Mouse (Mus musculus) stomach, postnatal 0 days (tissue): ENCODE measurements at regions not wholly inside any gene's neighbourhood (a gene's known extent, or its start where the extent isn't known, plus 50 kb on each side); places are given as distances from the start of the nearest gene placed in this dataset.

Experiments
- ATAC-seq: fragments of 200-750 bp; cut with Nextera tagmentation; 2 replicates; pipeline ENCODE4 v1.8.0; 2017; ENCODE audit not compliant: low FRiP score, low TSS enrichment
- DNase-seq: peaks from one replicate; pipeline ENCODE4 v3.0.0-alpha.2; 2016; ENCODE audit warnings: low spot score
- H3K27ac ChIP-seq: fragments of 300-500 bp; sonication (generic); replicated peaks from 2 replicates; pipeline ENCODE4 v1.5.1; 2014; ENCODE audit warnings: mild to moderate bottlenecking, control low read depth
- H3K27me3 ChIP-seq: fragments of 300-500 bp; sonication (generic); 2 replicates; pipeline ENCODE4 v1.6.1; 2014; ENCODE audit warnings: low read length; ENCODE audit not compliant: control insufficient read depth, insufficient read depth
- H3K36me3 ChIP-seq: fragments of 300-500 bp; sonication (generic); 2 replicates; pipeline ENCODE4 v1.6.1; 2014; ENCODE audit warnings: low read length, mixed read lengths; ENCODE audit not compliant: control insufficient read depth, insufficient read depth
- H3K4me1 ChIP-seq: fragments of 300-500 bp; sonication (generic); replicated peaks from 2 replicates; pipeline ENCODE4 v1.6.1; 2014; ENCODE audit warnings: antibody characterized with exemption; ENCODE audit not compliant: control insufficient read depth, insufficient read depth
- H3K4me2 ChIP-seq: fragments of 300-500 bp; sonication (generic); replicated peaks from 2 replicates; pipeline ENCODE4 v1.6.1; 2014; ENCODE audit warnings: low read depth, mild to moderate bottlenecking, control low read depth, moderate library complexity
- H3K4me3 ChIP-seq: fragments of 300-500 bp; sonication (generic); 2 replicates; pipeline ENCODE4 v1.5.1; 2014; ENCODE audit warnings: low read depth, low read length, control low read depth
- H3K9ac ChIP-seq: fragments of 300-500 bp; sonication (generic); 2 replicates; pipeline ENCODE4 v1.6.1; 2014; ENCODE audit warnings: mild to moderate bottlenecking, low read length, control low read depth, mixed read lengths
- H3K9me3 ChIP-seq: fragments of 300-500 bp; sonication (generic); 2 replicates; pipeline ENCODE4 v1.6.1; 2016; ENCODE audit warnings: low read length; ENCODE audit not compliant: control insufficient read depth
- CTCF ChIP-seq: IDR thresholded peaks from 2 replicates; pipeline ENCODE4 v1.5.1; 2016; ENCODE audit warnings: antibody characterized with exemption, low read depth, mild to moderate bottlenecking, moderate library complexity
- EP300 ChIP-seq: optimal IDR thresholded peaks from 2 replicates; pipeline ENCODE3; 2016; ENCODE audit warnings: antibody characterized with exemption
- WGBS: fragments of 180-500 bp; shearing (Covaris S2); extraction: QIAGEN DNeasy Blood & Tissue Kit; methylation state at CpG from one replicate; pipeline ENCODE4 v1.1.7; 2014; 5-methylcytosine and 5-hydroxymethylcytosine counted together

DNA sequence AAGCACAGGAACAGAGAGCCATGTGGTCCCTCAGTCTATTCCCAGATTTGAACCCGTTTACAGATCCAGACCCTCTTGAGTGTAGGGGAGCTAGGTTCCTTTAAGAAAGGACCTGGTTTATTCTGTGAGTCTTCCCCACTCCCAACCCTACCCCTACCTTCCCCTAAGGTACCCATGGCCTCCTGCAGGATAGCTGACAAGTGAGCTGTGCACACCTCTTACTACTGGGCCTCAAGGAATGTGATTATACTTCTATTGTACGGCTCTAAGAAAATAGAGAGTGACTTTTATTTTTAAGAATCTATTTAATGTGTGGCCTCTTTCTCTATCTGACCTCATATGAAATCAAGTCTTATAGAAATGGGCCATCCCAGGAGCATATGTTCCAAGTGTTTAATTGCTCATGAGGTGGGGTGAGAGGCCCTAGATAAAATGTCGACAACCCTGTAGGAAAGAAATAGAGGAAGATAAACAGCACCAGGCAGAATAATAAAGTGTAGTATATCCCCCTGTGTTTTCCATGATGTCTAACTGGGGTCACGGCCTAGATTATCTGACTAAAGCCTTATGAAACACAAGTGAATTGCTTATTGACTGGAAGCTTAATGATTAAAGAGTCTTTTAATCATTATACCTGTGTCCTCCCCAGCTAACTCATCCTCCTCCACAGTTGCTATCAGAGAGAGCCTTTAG is 145.7 kb upstream of the Cdh5 start:
- Histone ChIP-seq H3K36me3 (no peaks in the 10 kb centered on the region), H3K9me3 (no peaks in the 10 kb centered on the region), H3K4me1 (no peaks in the 10 kb centered on the region), H3K4me2 (no peak overlapping the region), H3K9ac (no peak overlapping the region), H3K4me3 (no peak overlapping the region), H3K27me3 (no peaks in the 10 kb centered on the region), H3K27ac (no peak overlapping the region)
- no peak for ATAC-seq
- WGBS, result 68% methylated on average over 4 of the region's 4 CpGs
- no peak for TF ChIP-seq CTCF
- no peak for TF ChIP-seq EP300
- no peak for DNase-seq

DNA sequence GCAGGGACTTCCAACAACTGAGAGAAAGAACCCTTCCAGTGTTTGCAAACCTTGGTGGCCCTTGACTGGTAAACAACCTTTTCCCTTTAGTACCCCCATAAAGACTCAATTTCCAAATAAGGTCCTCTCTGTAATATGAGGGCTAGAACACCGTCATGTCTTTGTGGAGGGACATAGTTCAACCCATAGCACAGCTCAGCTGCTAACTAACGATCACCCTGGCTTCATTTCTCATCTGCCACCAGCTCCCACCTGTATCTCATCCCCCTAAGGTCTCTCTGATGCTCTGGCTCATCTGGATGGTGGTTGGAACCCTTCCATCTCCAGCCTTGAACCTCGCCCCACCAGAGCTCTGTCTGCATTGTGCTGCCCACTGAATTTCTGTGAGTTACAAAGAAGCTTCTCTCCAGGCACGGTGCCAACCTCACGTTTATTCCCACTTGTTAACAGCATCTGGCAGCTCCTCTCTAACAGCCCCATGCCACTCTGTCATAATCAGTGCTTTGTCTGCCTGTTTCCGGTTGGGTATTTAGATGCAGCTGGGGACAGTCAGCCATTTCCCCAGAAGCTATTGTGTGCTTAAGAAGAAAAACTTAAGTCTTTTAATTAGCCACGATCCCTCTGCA is 137.0 kb upstream of the Cdh5 start:
- 53% methylated on average over 7 of the region's 7 CpGs for WGBS
- DNase-seq (no peak), ATAC-seq (no peak)
- H3K27ac ChIP-seq, result no peak overlapping the region
- H3K4me3 ChIP-seq, result no peak overlapping the region
- TF ChIP-seq CTCF (no peak), EP300 (no peak)
- H3K36me3 ChIP-seq, result no peaks in the 10 kb centered on the region
- H3K27me3 ChIP-seq, result no peaks in the 10 kb centered on the region
- H3K4me1 ChIP-seq, result no peaks in the 10 kb centered on the region
- H3K9ac ChIP-seq, result no peak overlapping the region
- H3K9me3 ChIP-seq, result no peaks in the 10 kb centered on the region
- no peak overlapping the region for H3K4me2 ChIP-seq

DNA sequence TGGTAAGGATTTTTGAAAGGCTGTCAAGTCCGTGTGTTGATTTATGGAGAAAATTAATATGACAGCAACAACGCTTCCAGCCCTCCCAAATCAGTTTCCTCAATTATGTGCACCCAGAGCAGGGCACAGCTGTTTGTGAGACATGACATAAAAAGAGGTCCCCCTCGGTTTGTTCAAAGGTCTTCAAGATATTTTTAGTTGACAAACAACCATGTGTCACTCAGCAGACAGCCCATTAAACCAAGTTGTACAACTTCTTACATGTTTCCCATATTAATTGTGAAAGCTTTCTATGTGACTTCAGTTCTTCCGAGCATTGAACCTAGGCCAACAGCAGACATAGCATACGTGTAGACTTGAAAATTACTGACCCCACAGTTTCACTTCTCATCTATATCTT is 131.5 kb upstream of the Cdh5 start:
- no peak for DNase-seq
- no peaks in the 10 kb centered on the region for H3K9me3 ChIP-seq
- H3K4me3 ChIP-seq, result no peak overlapping the region
- 84% methylated on average over 5 of the region's 5 CpGs for WGBS
- H3K4me1 ChIP-seq, result no peaks in the 10 kb centered on the region
- H3K36me3 ChIP-seq, result no peaks in the 10 kb centered on the region
- H3K27ac ChIP-seq, result no peak overlapping the region
- no peaks in the 10 kb centered on the region for H3K27me3 ChIP-seq
- ATAC-seq, result no peak
- TF ChIP-seq EP300 (no peak), CTCF (no peak)
- no peak overlapping the region for H3K9ac ChIP-seq
- no peak overlapping the region for H3K4me2 ChIP-seq

DNA sequence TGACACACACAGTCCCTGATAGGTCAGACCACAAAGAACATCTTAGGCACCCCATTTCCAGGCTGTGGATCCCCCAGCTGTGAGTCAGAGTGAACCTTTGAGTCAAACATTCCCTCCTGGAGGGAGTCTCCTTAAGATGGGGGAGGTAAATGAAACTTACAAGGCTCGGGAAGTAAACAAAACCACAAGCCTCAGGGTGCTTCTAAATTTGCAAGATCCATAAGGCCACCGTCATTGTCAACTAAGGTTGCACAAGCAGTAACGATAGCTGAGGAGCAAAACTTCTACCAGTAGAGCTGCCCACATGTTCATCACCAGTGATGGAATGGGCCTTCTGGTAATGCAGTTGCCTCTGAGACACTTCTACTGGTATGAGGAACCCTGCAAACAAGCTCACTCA is 130.9 kb upstream of the Cdh5 start:
- TF ChIP-seq EP300, result no peak
- no peak for TF ChIP-seq CTCF
- DNase-seq (no peak), ATAC-seq (no peak)
- WGBS, result 77% methylated on average over 3 of the region's 3 CpGs
- H3K9ac ChIP-seq, result no peak overlapping the region
- no peaks in the 10 kb centered on the region for H3K27me3 ChIP-seq
- no peaks in the 10 kb centered on the region for H3K9me3 ChIP-seq
- no peak overlapping the region for H3K4me3 ChIP-seq
- H3K36me3 ChIP-seq, result no peaks in the 10 kb centered on the region
- no peak overlapping the region for H3K27ac ChIP-seq
- H3K4me1 ChIP-seq, result no peaks in the 10 kb centered on the region
- no peak overlapping the region for H3K4me2 ChIP-seq

DNA sequence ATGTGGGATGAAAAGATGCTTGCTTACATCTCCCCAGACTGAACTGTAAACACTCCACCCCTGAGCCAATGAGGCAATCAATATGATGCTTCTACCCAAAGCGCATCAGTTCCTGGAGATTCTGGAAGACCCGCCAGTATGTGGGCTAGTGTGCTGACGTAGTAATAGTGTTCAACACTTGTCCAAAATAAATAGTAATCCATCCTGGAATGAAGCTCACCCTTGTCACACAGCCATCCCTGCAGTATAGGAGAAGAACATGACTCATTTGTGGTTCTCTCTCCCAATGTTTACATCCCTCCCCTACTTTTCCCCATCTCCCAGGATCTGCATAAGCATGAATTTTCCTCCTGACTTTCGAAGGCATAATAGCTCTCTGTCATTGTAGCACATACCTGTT is 130.5 kb upstream of the Cdh5 start:
- TF ChIP-seq CTCF, result no peak
- no peak for TF ChIP-seq EP300
- DNase-seq (no peak), ATAC-seq (no peak)
- Histone ChIP-seq H3K4me2 (no peak overlapping the region), H3K9me3 (no peaks in the 10 kb centered on the region), H3K9ac (no peak overlapping the region), H3K4me1 (no peaks in the 10 kb centered on the region), H3K36me3 (no peaks in the 10 kb centered on the region), H3K27ac (no peak overlapping the region), H3K4me3 (no peak overlapping the region), H3K27me3 (no peaks in the 10 kb centered on the region)
- 69% methylated on average over 4 of the region's 4 CpGs for WGBS

DNA sequence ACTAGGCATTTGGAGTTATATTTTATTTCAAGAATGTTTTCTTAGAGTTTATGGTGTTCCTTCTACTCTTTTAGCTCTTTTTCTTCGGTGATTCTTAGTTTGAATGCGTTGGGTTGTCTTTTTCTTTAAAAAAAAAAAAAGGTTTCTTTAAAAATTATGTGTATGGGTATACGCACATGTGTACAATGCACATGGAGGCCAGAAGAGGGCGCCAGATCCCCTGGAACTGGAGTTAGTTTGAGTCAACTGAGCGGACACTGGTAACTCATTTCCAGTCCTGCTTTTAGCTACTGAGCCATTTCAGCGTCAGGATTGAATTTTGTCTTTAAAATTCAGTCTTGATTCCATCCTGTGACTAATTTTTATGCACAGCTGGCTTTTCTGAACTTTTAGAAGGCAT is 124.9 kb upstream of the Cdh5 start:
- TF ChIP-seq CTCF, result peak; percentile 24; the same call in 1 of the 2 replicates
- TF ChIP-seq EP300, result no peak
- Histone ChIP-seq H3K4me3 (no peak overlapping the region), H3K27ac (no peak overlapping the region), H3K4me1 (no peaks in the 10 kb centered on the region), H3K27me3 (no peaks in the 10 kb centered on the region), H3K4me2 (no peak overlapping the region), H3K9me3 (no peaks in the 10 kb centered on the region), H3K9ac (no peak overlapping the region), H3K36me3 (no peaks in the 10 kb centered on the region)
- no peak for DNase-seq
- WGBS, result 74% methylated on average over 6 of the region's 6 CpGs
- no peak for ATAC-seq
